Mouse (Mus musculus) liver, embryonic 14.5 days (tissue): Measurements from ENCODE around the gene Prrg4.

Experiments used
- CTCF ChIP-seq: IDR thresholded peaks from 2 replicates; pipeline ENCODE4 v1.5.1; 2016; ENCODE audit warnings: antibody characterized with exemption, low read depth, control low read depth
- EP300 ChIP-seq: IDR thresholded peaks from 2 replicates; pipeline ENCODE4 v1.6.1; 2016; ENCODE audit warnings: antibody characterized with exemption, low read depth

DNA sequence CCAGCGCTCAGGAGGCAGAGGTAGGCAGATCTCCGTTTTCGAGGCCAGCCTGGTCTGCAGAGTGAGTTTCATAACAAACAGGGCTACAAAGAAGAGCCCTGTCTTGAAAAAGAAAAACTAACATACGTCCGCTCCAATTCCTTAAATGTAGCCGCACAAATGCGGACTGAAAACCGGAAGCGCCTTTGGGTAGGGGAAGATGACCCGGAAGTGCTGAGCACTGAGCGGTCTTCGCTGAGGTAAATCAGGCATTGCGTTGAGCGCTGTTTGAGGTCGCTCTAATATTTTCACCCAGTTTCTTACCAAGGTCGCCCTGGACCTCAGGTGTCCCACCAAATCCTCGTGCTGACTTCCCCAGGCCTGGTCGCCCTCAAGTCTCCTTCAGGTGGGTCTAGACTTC, 36.4 kb upstream of the Prrg4 start:
- TF ChIP-seq EP300 (no peak), CTCF (no peak)
